Mouse (Mus musculus) MEL (cell line): Measurements from ENCODE around the gene Tesk1. TPM values are rescaled to one million over a fixed set of nuclear protein-coding genes. Genes with fewer than 3 reads are reported as not detected.

Source experiments
- DNase-seq: peaks from one replicate; pipeline ENCODE4 v3.0.0; 2011; ENCODE audit warnings: low read depth, low spot score
- H3K27ac ChIP-seq: 2 replicates; pipeline ENCODE4 v1.5.1; 2012; ENCODE audit warnings: low read depth, mild to moderate bottlenecking, control low read depth, low read length, moderate library complexity; ENCODE audit not compliant: control insufficient read depth
- H3K27me3 ChIP-seq, 2 experiments: fragments of 150-350 bp in 1 of 2; sonication (generic) in 1 of 2; 2 replicates each; pipeline ENCODE4 v1.6.1; 2012; ENCODE audit warnings: low read length in 2 of 2, mild to moderate bottlenecking in 2 of 2, improper control_type of control experiment in 1 of 2, moderate library complexity in 1 of 2; ENCODE audit not compliant: insufficient read depth in 2 of 2, control insufficient read depth in 1 of 2
- H3K36me3 ChIP-seq, 2 experiments: 2 replicates each; pipeline ENCODE4 v1.6.1; 2012 to 2014; ENCODE audit warnings: low read length in 2 of 2, improper control_type of control experiment in 1 of 2, inconsistent platforms in 1 of 2, mild to moderate bottlenecking in 1 of 2; ENCODE audit not compliant: insufficient read depth in 2 of 2, control insufficient read depth in 1 of 2
- H3K4me1 ChIP-seq, 2 experiments: fragments of 150-350 bp in 1 of 2; sonication (generic) in 1 of 2; 2 replicates each; pipeline ENCODE4 v1.6.1; 2012; ENCODE audit warnings: low read length in 2 of 2, improper control_type of control experiment in 1 of 2, mild to moderate bottlenecking in 1 of 2; ENCODE audit not compliant: insufficient read depth in 2 of 2, control insufficient read depth in 1 of 2
- H3K4me3 ChIP-seq, 2 experiments: fragments of 150-350 bp in 1 of 2; sonication (generic) in 1 of 2; 2 replicates each; pipeline ENCODE4 v1.5.1; 2012; ENCODE audit warnings: low read depth in 2 of 2, low read length in 2 of 2, mild to moderate bottlenecking in 2 of 2, moderate library complexity in 2 of 2, control low read depth in 1 of 2, improper control_type of control experiment in 1 of 2; ENCODE audit not compliant: control insufficient read depth in 1 of 2, insufficient read depth in 1 of 2
- H3K79me2 ChIP-seq: 2 replicates; pipeline ENCODE4 v1.6.1; 2012; ENCODE audit warnings: mild to moderate bottlenecking, low read length, moderate library complexity; ENCODE audit not compliant: control insufficient read depth, poor library complexity, insufficient read depth
- H3K9ac ChIP-seq: 2 replicates; pipeline ENCODE4 v1.6.1; 2012; ENCODE audit warnings: low read depth, mild to moderate bottlenecking, control low read depth, low read length, moderate library complexity; ENCODE audit not compliant: control insufficient read depth, poor library complexity, severe bottlenecking
- H3K9me3 ChIP-seq: fragments of 150-350 bp; sonication (generic); replicated peaks from 2 replicates; pipeline ENCODE4 v1.6.1; 2012; ENCODE audit warnings: mild to moderate bottlenecking, low read length, improper control_type of control experiment, moderate library complexity; ENCODE audit not compliant: insufficient read depth
- BHLHE40 ChIP-seq: IDR thresholded peaks from 2 replicates; pipeline ENCODE4 v1.6.1; 2012; ENCODE audit warnings: low read depth, mild to moderate bottlenecking, inconsistent platforms, low read length, improper control_type of control experiment, borderline replicate concordance
- CTCF ChIP-seq, 3 experiments: IDR thresholded peaks in 2 of 3; conservative IDR thresholded peaks in 1 of 3; 2 replicates each; pipeline ENCODE4 v1.5.1; 2011 to 2012; ENCODE audit warnings: low read length in 3 of 3, low read depth in 2 of 3, mild to moderate bottlenecking in 2 of 3, improper control_type of control experiment in 1 of 3, inconsistent platforms in 1 of 3, mixed read lengths in 1 of 3, moderate library complexity in 1 of 3; ENCODE audit not compliant: control insufficient read depth in 1 of 3, insufficient read depth in 1 of 3, poor library complexity in 1 of 3, severe bottlenecking in 1 of 3
- EP300 ChIP-seq, 2 experiments: IDR thresholded peaks; 2 replicates each; pipeline ENCODE4 v1.6.1; 2011; ENCODE audit warnings: improper control_type of control experiment in 2 of 2, low read length in 2 of 2, low read depth in 1 of 2, mild to moderate bottlenecking in 1 of 2
- GABPA ChIP-seq: IDR thresholded peaks from 2 replicates; pipeline ENCODE4 v1.6.1; 2012; ENCODE audit warnings: low read depth, mild to moderate bottlenecking, inconsistent platforms, low read length, improper control_type of control experiment, moderate library complexity
- GATA1 ChIP-seq: IDR thresholded peaks from 2 replicates; pipeline ENCODE4 v1.6.1; 2011; ENCODE audit warnings: low read depth, low read length, improper control_type of control experiment
- HCFC1 ChIP-seq: IDR thresholded peaks from 2 replicates; pipeline ENCODE4 v1.6.1; 2012; ENCODE audit warnings: low read depth, mild to moderate bottlenecking, inconsistent platforms, low read length, improper control_type of control experiment, moderate library complexity
- KAT2A ChIP-seq: conservative IDR thresholded peaks from 2 replicates; pipeline ENCODE4 v1.6.1; 2012; ENCODE audit warnings: low read depth, low read length, improper control_type of control experiment, inconsistent platforms
- MAFK ChIP-seq: IDR thresholded peaks from 2 replicates; pipeline ENCODE4 v1.6.1; 2011; ENCODE audit warnings: low read depth, mild to moderate bottlenecking, low read length, improper control_type of control experiment, borderline replicate concordance
- NRF1 ChIP-seq: IDR thresholded peaks from 2 replicates; pipeline ENCODE4 v1.6.1; 2014; ENCODE audit warnings: low read depth, mild to moderate bottlenecking, inconsistent platforms, low read length, improper control_type of control experiment, moderate library complexity; ENCODE audit not compliant: poor library complexity, insufficient read depth, severe bottlenecking
- RAD21 ChIP-seq: IDR thresholded peaks from 2 replicates; pipeline ENCODE4 v1.6.1; 2011; ENCODE audit warnings: mild to moderate bottlenecking, low read depth, low read length, improper control_type of control experiment
- SMC3 ChIP-seq: IDR thresholded peaks from 2 replicates; pipeline ENCODE4 v1.6.1; 2011; ENCODE audit warnings: low read depth, low read length, improper control_type of control experiment
- UBTF ChIP-seq: IDR thresholded peaks from 2 replicates; pipeline ENCODE4 v1.6.1; 2012; ENCODE audit warnings: low read depth, mild to moderate bottlenecking, inconsistent platforms, low read length, improper control_type of control experiment, moderate library complexity, borderline replicate concordance; ENCODE audit not compliant: insufficient read depth
- ZC3H11A ChIP-seq: IDR thresholded peaks from 2 replicates; pipeline ENCODE4 v1.6.1; 2012; ENCODE audit warnings: low read depth, mild to moderate bottlenecking, inconsistent platforms, low read length, improper control_type of control experiment
- ZMIZ1 ChIP-seq: IDR thresholded peaks from 2 replicates; pipeline ENCODE4 v1.6.1; 2012; ENCODE audit warnings: low read depth, mild to moderate bottlenecking, inconsistent platforms, low read length, improper control_type of control experiment, moderate library complexity
- polyA plus RNA-seq, 2 experiments: library from polyadenylated mRNA; stranded (reverse) in 1 of 2; unstranded in 1 of 2; fragments of >175 nt in 1 of 2; fragments of >200 nt in 1 of 2; gene quantifications; 2 replicates each; pipeline versions ENCODE4 v1.2.1 to v1.2.4; 2012; ENCODE audit warnings: low replicate concordance in 2 of 2, low read depth in 1 of 2; ENCODE audit not compliant: insufficient read length in 2 of 2, insufficient read depth in 1 of 2, missing spikeins in 1 of 2
- total RNA-seq: library from RNA; depleted of rRNA; stranded (reverse); fragments of 300-350 nt; gene quantifications from 2 replicates; pipeline ENCODE4 v1.2.3, GENCODE M21; 2012

Tesk1 gene
- total and polyA plus RNA-seq, 3 experiments, result 9.1 to 24.6 TPM; not detected in 1

DNA sequence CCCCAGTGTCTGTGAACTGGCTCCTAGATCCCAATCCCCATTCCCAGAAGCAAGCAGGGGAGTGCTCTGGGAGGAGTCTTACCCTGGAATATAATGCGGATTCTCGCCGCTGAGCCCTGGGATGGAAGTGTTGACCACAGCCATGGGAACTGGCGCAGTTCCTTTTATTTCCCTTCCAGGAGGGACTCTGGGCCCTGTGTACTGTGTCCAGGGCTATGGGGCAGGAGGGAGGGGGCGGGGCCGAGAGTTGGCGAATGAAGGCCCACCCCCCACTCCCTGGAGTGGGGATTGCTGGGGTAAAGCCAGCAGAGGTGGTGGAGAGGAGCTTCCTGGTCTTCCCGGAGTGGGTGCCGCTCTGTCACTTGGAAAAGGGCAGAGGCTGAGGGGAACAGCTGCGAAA lies 12.8 kb upstream of the Tesk1 start, which contains the start of gene Fam166b:
Fam166b (minus strand) TSS at position 189 of the 400 bp plus-strand sequence.
- no peaks in the 10 kb centered on the region for H3K27me3 ChIP-seq
- H3K4me1 ChIP-seq, result no peaks in the 10 kb centered on the region
- TF ChIP-seq RAD21 (no peak), EP300 (IDR thresholded peaks at IDR 0.05; ENCODE audit: low read depth in 1 of 2, low read length in 2 of 2) (no peak), KAT2A (no peak), NRF1 (no peak), UBTF (no peak), BHLHE40 (no peak), GABPA (no peak), HCFC1 (no peak), MAFK (no peak), ZMIZ1 (no peak)
- H3K27ac ChIP-seq, result no peak within 1 kb of the TSS
- H3K36me3 ChIP-seq, result no peaks in the 10 kb centered on the region; a peak in 1 of 4 replicates
- H3K79me2 ChIP-seq, result no peaks in the 10 kb centered on the region
- no peaks in the 10 kb centered on the region for H3K9me3 ChIP-seq
- H3K9ac ChIP-seq, result no peak within 1 kb of the TSS
- DNase-seq, result no peak
- H3K4me3 ChIP-seq, result no peak within 1 kb of the TSS

DNA sequence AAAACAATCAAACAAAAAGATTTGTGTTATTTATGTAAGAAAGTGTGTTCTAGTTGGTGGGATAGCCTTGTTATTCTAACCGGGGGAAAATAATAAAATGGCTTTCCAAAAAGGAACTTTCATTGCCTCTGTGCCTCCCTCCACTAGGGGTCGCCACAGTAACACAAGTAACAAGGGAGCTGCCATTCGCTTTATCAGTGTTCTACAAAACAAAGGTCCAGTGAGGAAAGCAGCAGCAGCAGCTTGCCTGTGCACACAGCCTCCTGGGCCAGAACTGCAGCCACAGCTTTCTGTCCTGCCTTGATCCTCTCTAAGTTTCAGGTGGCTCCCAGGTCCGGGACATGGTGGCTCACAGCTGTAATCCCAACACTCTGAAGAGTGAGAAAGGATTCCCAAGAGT lies 10.0 kb upstream of the Tesk1 start:
- Histone ChIP-seq H3K9me3 (no peaks in the 10 kb centered on the region), H3K4me3 (no peak overlapping the region), H3K27ac (no peak overlapping the region), H3K9ac (no peak overlapping the region), H3K27me3 (no peaks in the 10 kb centered on the region), H3K4me1 (no peaks in the 10 kb centered on the region), H3K36me3 (no peaks in the 10 kb centered on the region), H3K79me2 (no peaks in the 10 kb centered on the region)
- DNase-seq, result peak; percentile 91
- peak; percentile 93 for TF ChIP-seq ZC3H11A
- TF ChIP-seq GABPA, result no peak
- peak; percentile 95 for TF ChIP-seq RAD21
- TF ChIP-seq CTCF (IDR thresholded peaks at IDR 0.05 in 2 of 3, conservative IDR thresholded peaks at IDR 0.05 in 1 of 3; ENCODE audit: control insufficient read depth in 1 of 3, insufficient read depth in 1 of 3, low read depth in 2 of 3, low read length in 3 of 3, poor library complexity in 1 of 3, severe bottlenecking in 1 of 3), result peak; percentile 72 to 95 (median 87)
- TF ChIP-seq SMC3, result peak; percentile 91
- peak; percentile 55; the same call in 1 of the 2 replicates for TF ChIP-seq GATA1
- TF ChIP-seq NRF1, result no peak
